Mouse (Mus musculus): ENCODE results near the gene Inppl1. TPM values are rescaled to one million over a fixed set of nuclear protein-coding genes. Genes with fewer than 3 reads are reported as not detected.
A peak's percentile ranks its signal among the peaks of the same experiment; 100 is the strongest.

Inppl1 gene
- 27.2 and 28.2 TPM in 2 replicates for polyA plus RNA-seq (2015; fragmentation: Nextera tagmentation; extraction: Ambion mirVana)

DNA sequence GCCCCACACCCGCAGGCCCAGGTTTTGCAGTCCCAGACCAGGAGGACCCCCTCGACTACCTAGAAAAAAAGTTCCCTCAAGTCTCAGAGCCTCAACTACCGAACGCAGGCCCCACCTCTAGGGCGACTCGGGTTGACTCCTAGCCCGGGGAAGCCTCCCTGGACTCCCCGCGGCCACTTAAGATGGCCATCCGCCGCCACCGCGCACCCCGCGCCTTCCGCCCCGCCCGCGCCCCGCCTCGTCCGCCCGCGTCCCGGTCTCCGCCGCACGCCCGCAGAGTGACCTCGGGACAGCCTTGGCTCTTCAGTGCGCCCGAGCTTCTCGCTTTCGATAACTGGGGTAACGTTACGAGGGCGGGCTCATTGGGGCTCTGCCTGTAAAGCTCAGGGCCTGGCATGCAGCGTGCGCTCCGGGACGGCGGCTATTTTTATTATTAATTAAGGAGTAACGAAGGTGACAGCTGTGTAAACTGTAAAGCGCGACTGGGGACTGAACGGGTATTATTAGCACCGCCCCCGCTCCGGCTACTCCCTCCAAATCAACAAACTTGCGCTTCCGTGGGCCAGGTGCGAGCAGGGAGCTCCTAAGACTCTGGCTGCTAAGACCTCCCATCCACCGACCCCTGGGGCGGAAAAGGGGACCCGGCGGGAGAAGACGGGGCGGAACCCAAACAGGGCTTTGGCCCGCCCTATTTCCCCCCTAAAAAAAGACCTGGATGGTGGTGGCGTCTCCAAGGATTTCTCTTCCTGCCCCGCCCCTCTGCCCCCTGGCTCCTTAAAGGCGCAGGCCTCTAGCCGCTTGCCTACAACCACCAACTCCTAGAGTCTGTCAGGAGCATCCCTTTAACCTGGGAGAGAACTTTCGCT lies at the start of gene Inppl1:
Inppl1 (minus strand) TSS at position 624 of the 866 bp plus-strand sequence.
- WGBS = under 1% methylated on average over 64 of the region's 64 CpGs
- peak within 1 kb of the TSS; percentile 97 for H3K27ac ChIP-seq (ENCODE audit: low read length)
- peak; percentile 87 for ATAC-seq
- H3K36me3 ChIP-seq (ENCODE audit: control insufficient read depth, insufficient read depth, low read length) = peaks cover 7% of the 10 kb centered on the region; the same call in 1 of the 2 replicates
- peak within 1 kb of the TSS; percentile 66 for H3K4me3 ChIP-seq (ENCODE audit: low read length)
- peaks cover 24% of the 10 kb centered on the region for H3K4me1 ChIP-seq (ENCODE audit: control insufficient read depth, insufficient read depth, low read length)
- no peaks in the 10 kb centered on the region for H3K9me3 ChIP-seq (ENCODE audit: control insufficient read depth, low read length)
- H3K27me3 ChIP-seq (replicated peaks; ENCODE audit: control insufficient read depth, insufficient read depth, low read length) = no peaks in the 10 kb centered on the region
- H3K4me2 ChIP-seq (ENCODE audit: low read depth, low read length) = peak within 1 kb of the TSS; percentile 87
- H3K9ac ChIP-seq (ENCODE audit: low read depth, low read length) = peak within 1 kb of the TSS; percentile 90

- H3K27ac ChIP-seq (ENCODE audit: low read length) = no peak overlapping the region
- H3K36me3 ChIP-seq (ENCODE audit: control insufficient read depth, insufficient read depth, low read length) = no peaks in the 10 kb centered on the region
- ATAC-seq = no peak
- no peak overlapping the region for H3K9ac ChIP-seq (ENCODE audit: low read depth, low read length)
- H3K4me2 ChIP-seq (ENCODE audit: low read depth, low read length) = no peak overlapping the region
- no peaks in the 10 kb centered on the region for H3K27me3 ChIP-seq (replicated peaks; ENCODE audit: control insufficient read depth, insufficient read depth, low read length)
- 88% methylated on average over 6 of the region's 6 CpGs for WGBS
- H3K9me3 ChIP-seq (ENCODE audit: control insufficient read depth, low read length) = no peaks in the 10 kb centered on the region
- no peak overlapping the region for H3K4me3 ChIP-seq (ENCODE audit: low read length)
- no peaks in the 10 kb centered on the region for H3K4me1 ChIP-seq (ENCODE audit: control insufficient read depth, insufficient read depth, low read length)
These were observed 48.2 kb upstream of the Inppl1 start for GRCm38 (mm10) chr7:101886274-101886673.

DNA sequence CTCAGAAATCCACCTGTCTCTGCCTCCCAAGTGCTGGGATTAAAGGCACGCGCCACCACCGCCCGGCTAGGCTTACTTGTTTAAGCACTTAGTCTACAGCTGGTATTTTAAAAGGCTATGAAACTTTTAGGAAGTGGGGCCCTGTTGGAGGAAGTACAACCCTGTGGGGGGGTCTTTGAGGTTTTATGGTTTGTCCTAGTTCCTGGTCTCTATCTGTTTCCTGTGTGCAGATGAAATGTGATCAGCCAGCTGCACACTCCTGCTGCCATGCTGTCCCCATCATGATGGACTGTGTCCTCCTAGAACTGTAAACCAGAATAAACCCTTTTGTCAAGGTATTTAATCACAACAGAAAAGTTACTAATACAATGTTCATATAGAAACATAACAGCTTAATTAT lies 46.1 kb upstream of the Inppl1 start:
- Histone ChIP-seq H3K4me2 (ENCODE audit: low read depth, low read length) (no peak overlapping the region), H3K4me1 (ENCODE audit: control insufficient read depth, insufficient read depth, low read length) (no peaks in the 10 kb centered on the region), H3K36me3 (ENCODE audit: control insufficient read depth, insufficient read depth, low read length) (no peaks in the 10 kb centered on the region), H3K27ac (ENCODE audit: low read length) (no peak overlapping the region), H3K4me3 (ENCODE audit: low read length) (no peak overlapping the region), H3K9ac (ENCODE audit: low read depth, low read length) (no peak overlapping the region), H3K27me3 (replicated peaks; ENCODE audit: control insufficient read depth, insufficient read depth, low read length) (no peaks in the 10 kb centered on the region), H3K9me3 (ENCODE audit: control insufficient read depth, low read length) (no peaks in the 10 kb centered on the region)
- no peak for ATAC-seq
- WGBS = 97% methylated on average over 4 of the region's 4 CpGs

GRCm38 (mm10) chr7:101882413-101883154 lies 44.6 kb upstream of the Inppl1 start:
- no peaks in the 10 kb centered on the region for H3K4me1 ChIP-seq (ENCODE audit: control insufficient read depth, insufficient read depth, low read length)
- no peaks in the 10 kb centered on the region for H3K9me3 ChIP-seq (ENCODE audit: control insufficient read depth, low read length)
- no peak overlapping the region for H3K9ac ChIP-seq (ENCODE audit: low read depth, low read length)
- H3K27me3 ChIP-seq (replicated peaks; ENCODE audit: control insufficient read depth, insufficient read depth, low read length) = no peaks in the 10 kb centered on the region
- no peaks in the 10 kb centered on the region for H3K36me3 ChIP-seq (ENCODE audit: control insufficient read depth, insufficient read depth, low read length)
- no peak overlapping the region for H3K4me3 ChIP-seq (ENCODE audit: low read length)
- no peak overlapping the region for H3K27ac ChIP-seq (ENCODE audit: low read length)
- H3K4me2 ChIP-seq (ENCODE audit: low read depth, low read length) = no peak overlapping the region
- WGBS = 65% methylated on average over 9 of the region's 9 CpGs
- no peak for ATAC-seq

- 73% methylated on average over 4 of the region's 4 CpGs for WGBS
- no peaks in the 10 kb centered on the region for H3K27me3 ChIP-seq (replicated peaks; ENCODE audit: control insufficient read depth, insufficient read depth, low read length)
- no peak for ATAC-seq
These were observed 42.8 kb upstream of the Inppl1 start for GRCm38 (mm10) chr7:101880855-101881254.

GRCm38 (mm10) chr7:101875978-101876377 lies 37.9 kb upstream of the Inppl1 start:
- H3K4me3 ChIP-seq (ENCODE audit: low read length) = no peak overlapping the region
- H3K36me3 ChIP-seq (ENCODE audit: control insufficient read depth, insufficient read depth, low read length) = no peaks in the 10 kb centered on the region
- H3K4me2 ChIP-seq (ENCODE audit: low read depth, low read length) = no peak overlapping the region
- ATAC-seq = no peak
- WGBS = 87% methylated on average over 1 of the region's 1 CpGs
- H3K4me1 ChIP-seq (ENCODE audit: control insufficient read depth, insufficient read depth, low read length) = no peaks in the 10 kb centered on the region
- H3K27ac ChIP-seq (ENCODE audit: low read length) = no peak overlapping the region
- no peaks in the 10 kb centered on the region for H3K27me3 ChIP-seq (replicated peaks; ENCODE audit: control insufficient read depth, insufficient read depth, low read length)
- H3K9ac ChIP-seq (ENCODE audit: low read depth, low read length) = no peak overlapping the region
- no peaks in the 10 kb centered on the region for H3K9me3 ChIP-seq (ENCODE audit: control insufficient read depth, low read length)

More at GRCm38 (mm10) chr7:101880855-101881254, 42.8 kb upstream of the Inppl1 start:
- H3K36me3 ChIP-seq (ENCODE audit: control insufficient read depth, insufficient read depth, low read length) = no peaks in the 10 kb centered on the region
- H3K4me1 ChIP-seq (ENCODE audit: control insufficient read depth, insufficient read depth, low read length) = no peaks in the 10 kb centered on the region
- H3K27ac ChIP-seq (ENCODE audit: low read length) = no peak overlapping the region
- H3K4me2 ChIP-seq (ENCODE audit: low read depth, low read length) = no peak overlapping the region
- H3K4me3 ChIP-seq (ENCODE audit: low read length) = no peak overlapping the region
- no peak overlapping the region for H3K9ac ChIP-seq (ENCODE audit: low read depth, low read length)
- H3K9me3 ChIP-seq (ENCODE audit: control insufficient read depth, low read length) = no peaks in the 10 kb centered on the region

DNA sequence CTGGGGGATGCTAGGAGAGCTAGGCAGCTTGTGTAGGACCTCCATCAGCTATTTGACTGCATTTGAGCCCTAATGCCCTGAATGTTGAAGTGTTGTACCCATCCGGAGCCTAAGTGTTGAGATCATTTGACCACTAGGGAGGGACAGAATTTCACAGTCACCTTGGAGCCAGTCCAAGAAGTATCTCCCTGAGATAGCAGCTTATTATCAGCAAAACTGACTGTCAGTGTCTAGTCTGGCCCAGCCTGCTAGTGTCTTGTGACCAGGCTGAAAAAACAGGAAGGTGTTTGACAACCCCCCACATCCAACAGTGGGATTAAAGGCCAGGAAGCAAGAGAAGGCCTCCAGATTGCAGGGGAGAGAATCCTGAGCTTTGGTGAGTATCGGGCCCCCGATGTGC lies 33.3 kb upstream of the Inppl1 start:
- Histone ChIP-seq H3K27ac (ENCODE audit: low read length) (peak overlapping the region; percentile 82), H3K4me3 (ENCODE audit: low read length) (no peak overlapping the region), H3K36me3 (ENCODE audit: control insufficient read depth, insufficient read depth, low read length) (no peaks in the 10 kb centered on the region), H3K4me1 (ENCODE audit: control insufficient read depth, insufficient read depth, low read length) (peaks cover 2% of the 10 kb centered on the region; the same call in 1 of the 2 replicates), H3K27me3 (replicated peaks; ENCODE audit: control insufficient read depth, insufficient read depth, low read length) (no peaks in the 10 kb centered on the region), H3K9me3 (ENCODE audit: control insufficient read depth, low read length) (no peaks in the 10 kb centered on the region), H3K9ac (ENCODE audit: low read depth, low read length) (no peak overlapping the region), H3K4me2 (ENCODE audit: low read depth, low read length) (peak overlapping the region; percentile 7; the same call in 1 of the 2 replicates)
- peak; percentile 49 for ATAC-seq
- 69% methylated on average over 3 of the region's 3 CpGs for WGBS

DNA sequence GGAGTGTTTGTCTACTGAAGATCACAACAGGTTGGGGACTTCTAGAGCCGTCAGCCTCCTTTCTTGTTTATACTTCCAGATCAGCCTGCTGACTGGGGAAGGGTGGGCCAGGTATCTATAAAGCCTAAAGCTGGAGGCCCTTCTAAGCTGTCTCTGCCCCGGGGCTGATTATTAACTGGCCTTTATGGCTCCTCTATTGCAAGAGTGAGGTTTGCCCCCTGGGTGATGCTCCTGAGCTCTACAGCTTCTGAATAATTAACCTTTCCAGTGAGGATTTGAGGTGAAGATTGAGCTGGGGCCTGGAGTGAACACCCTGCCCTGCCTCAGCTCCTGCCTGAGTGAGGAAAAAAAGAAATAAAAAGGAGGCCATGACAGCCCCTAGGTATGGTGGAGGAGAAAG lies 32.6 kb upstream of the Inppl1 start, which contains the start of gene Folr1:
Folr1 (minus strand) TSS at position 160 of the 400 bp plus-strand sequence.
- Histone ChIP-seq H3K9me3 (ENCODE audit: control insufficient read depth, low read length) (no peaks in the 10 kb centered on the region), H3K4me2 (ENCODE audit: low read depth, low read length) (peak within 1 kb of the TSS; percentile 45), H3K4me1 (ENCODE audit: control insufficient read depth, insufficient read depth, low read length) (peaks cover 2% of the 10 kb centered on the region; the same call in 1 of the 2 replicates), H3K36me3 (ENCODE audit: control insufficient read depth, insufficient read depth, low read length) (no peaks in the 10 kb centered on the region), H3K27me3 (replicated peaks; ENCODE audit: control insufficient read depth, insufficient read depth, low read length) (no peaks in the 10 kb centered on the region), H3K9ac (ENCODE audit: low read depth, low read length) (peak within 1 kb of the TSS; percentile 47), H3K4me3 (ENCODE audit: low read length) (peak within 1 kb of the TSS; percentile 41), H3K27ac (ENCODE audit: low read length) (peak within 1 kb of the TSS; percentile 82)
- peak; percentile 93 for ATAC-seq
- 35% methylated on average over 2 of the region's 2 CpGs for WGBS

DNA sequence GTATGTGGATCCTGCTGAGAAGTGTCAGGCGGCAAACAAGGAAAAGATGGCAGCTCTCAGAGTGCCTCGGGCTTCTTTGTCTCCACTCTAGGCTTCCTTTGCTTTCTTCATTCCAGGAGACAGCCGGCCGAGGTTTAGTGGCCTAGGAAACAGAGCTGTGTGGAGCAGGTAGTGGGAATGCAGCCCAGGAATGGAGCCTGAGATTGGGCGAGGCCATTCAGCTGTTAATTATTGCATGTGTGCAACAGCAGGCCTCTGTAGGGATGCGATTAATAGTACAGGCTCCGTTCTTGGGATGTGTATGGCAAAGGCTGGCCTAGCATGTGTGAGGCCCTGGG lies 31.1 kb upstream of the Inppl1 start:
- Histone ChIP-seq H3K27ac (ENCODE audit: low read length) (0 out of 2 replicates have a peak overlapping the region, but pooled peaks have one; percentile 69), H3K36me3 (ENCODE audit: control insufficient read depth, insufficient read depth, low read length) (no peaks in the 10 kb centered on the region), H3K9ac (ENCODE audit: low read depth, low read length) (peak overlapping the region; percentile 53), H3K4me1 (ENCODE audit: control insufficient read depth, insufficient read depth, low read length) (peaks cover 2% of the 10 kb centered on the region; the same call in 1 of the 2 replicates), H3K4me3 (ENCODE audit: low read length) (peak overlapping the region; percentile 41), H3K4me2 (ENCODE audit: low read depth, low read length) (peak overlapping the region; percentile 45), H3K27me3 (replicated peaks; ENCODE audit: control insufficient read depth, insufficient read depth, low read length) (no peaks in the 10 kb centered on the region), H3K9me3 (ENCODE audit: control insufficient read depth, low read length) (no peaks in the 10 kb centered on the region)
- 57% methylated on average over 7 of the region's 7 CpGs for WGBS
- peak; percentile 27; the same call in 1 of the 2 replicates for ATAC-seq

Data from intestine, embryonic 16.5 days (tissue).